Mouse (Mus musculus) bone marrow, adult 2 months (tissue): Measurements from ENCODE around the gene Pitpnm1.

Source experiments
- CTCF ChIP-seq: fragments of 200-500 bp; IDR thresholded peaks from 2 replicates; pipeline ENCODE4 v1.5.1; 2011; ENCODE audit warnings: low read length, control low read depth; ENCODE audit not compliant: control insufficient read depth, insufficient read depth
- POLR2A ChIP-seq: fragments of 200-500 bp; IDR thresholded peaks from 2 replicates; pipeline ENCODE4 v1.6.1; 2011; ENCODE audit warnings: low read depth, mild to moderate bottlenecking, control low read depth, low read length, borderline replicate concordance; ENCODE audit not compliant: control insufficient read depth

DNA sequence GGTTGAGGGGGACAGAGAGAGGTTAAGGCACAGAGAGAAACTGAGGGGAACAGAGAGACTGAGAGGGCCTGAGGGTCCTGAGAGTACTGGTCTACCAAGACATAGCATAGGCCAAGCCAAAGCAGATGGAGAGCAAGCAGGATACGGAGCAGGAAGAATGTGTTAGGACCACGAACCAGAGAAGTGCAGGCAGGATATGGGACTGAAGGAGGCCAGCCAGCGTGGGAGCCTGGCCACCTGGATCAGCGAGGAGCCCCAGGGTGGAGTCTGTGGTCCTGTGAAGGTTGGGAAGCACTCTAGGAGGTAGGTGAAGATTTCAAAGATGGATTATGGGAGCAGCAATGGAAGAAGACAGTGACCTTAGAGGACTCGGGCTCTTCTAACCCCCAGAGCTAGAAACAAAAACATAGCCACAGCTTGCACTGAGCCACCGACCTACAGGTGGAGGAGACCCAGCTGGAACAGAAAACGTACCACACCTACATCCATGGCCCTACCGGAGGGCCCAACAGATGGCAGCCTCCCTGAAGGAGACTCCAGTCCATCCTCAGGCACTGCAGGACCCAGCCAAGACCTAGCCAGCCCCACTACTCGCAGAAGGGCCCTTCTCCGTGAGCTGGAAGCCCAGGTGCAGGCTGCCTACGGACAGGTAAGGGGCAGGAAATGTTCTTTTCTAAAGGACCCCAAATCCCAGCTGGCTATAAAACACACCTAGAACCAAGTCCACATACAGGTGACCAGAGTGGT lies 17.4 kb upstream of the Pitpnm1 start:
- no peak for TF ChIP-seq CTCF
- TF ChIP-seq POLR2A = no peak
